Mouse (Mus musculus): ENCODE data around the gene Abhd12b.

- no peak for TF ChIP-seq CTCF (IDR thresholded peaks at IDR 0.05; ENCODE audit: low read depth)
- no peak for TF ChIP-seq EP300 (IDR thresholded peaks at IDR 0.05; ENCODE audit: low read depth)
Measured at GRCm38 (mm10) chr12:70134627-70135235, 19.2 kb upstream of the Abhd12b start.
